Mouse (Mus musculus) kidney, adult 2 months (tissue): ENCODE results near the gene Hist1h4h. TPM values are rescaled to one million over a fixed set of nuclear protein-coding genes. Genes with fewer than 3 reads are reported as not detected.
A peak's percentile ranks its signal among the peaks of the same experiment; 100 is the strongest.
"Not testable (repeated sequence)": the region's sequence is repeated elsewhere in the genome, so short reads cannot be mapped to it uniquely, and the experiment has no call there.

Experiments
- DNase-seq: peaks from one replicate; pipeline ENCODE4 v3.0.0; 2021
- H3K27ac ChIP-seq: fragments of 200-500 bp; 2 replicates; pipeline ENCODE4 v1.5.1; 2012; ENCODE audit warnings: low read depth, low read length, control low read depth, inconsistent platforms; ENCODE audit not compliant: insufficient read depth
- H3K27me3 ChIP-seq: fragments of 200-500 bp; replicated peaks from 2 replicates; pipeline ENCODE4 v1.6.1; 2012; ENCODE audit warnings: mild to moderate bottlenecking, moderate library complexity, low read length, inconsistent platforms; ENCODE audit not compliant: control insufficient read depth, insufficient read depth
- H3K36me3 ChIP-seq: fragments of 200-500 bp; 2 replicates; pipeline ENCODE4 v1.6.1; 2012; ENCODE audit warnings: mild to moderate bottlenecking, moderate library complexity, low read length, inconsistent platforms; ENCODE audit not compliant: control insufficient read depth, insufficient read depth
- H3K4me1 ChIP-seq: fragments of 200-500 bp; 2 replicates; pipeline ENCODE4 v1.6.1; 2011; ENCODE audit warnings: low read length; ENCODE audit not compliant: control insufficient read depth, insufficient read depth
- H3K4me3 ChIP-seq: fragments of 200-500 bp; 2 replicates; pipeline ENCODE4 v1.5.1; 2011; ENCODE audit warnings: mild to moderate bottlenecking, low read depth, low read length, control low read depth; ENCODE audit not compliant: insufficient read depth
- CTCF ChIP-seq: fragments of 200-500 bp; conservative IDR thresholded peaks from 2 replicates; pipeline ENCODE4 v1.5.1; 2011; ENCODE audit warnings: low read depth, mild to moderate bottlenecking, control low read depth, low read length, moderate library complexity, mixed read lengths; ENCODE audit not compliant: insufficient read depth, insufficient read length
- POLR2A ChIP-seq: fragments of 200-500 bp; IDR thresholded peaks from one replicate; pipeline ENCODE4 v1.6.1; 2011; ENCODE audit warnings: low read depth, low read length, control low read depth
- WGBS: fragments of 180-500 bp; shearing (Covaris S2); methylation state at CpG from one replicate; pipeline ENCODE4 v1.1.7; 2018; 5-methylcytosine and 5-hydroxymethylcytosine counted together
- polyA plus RNA-seq: library from polyadenylated mRNA; depleted of rRNA; stranded (reverse); fragments of >200 nt; gene quantifications from 2 replicates; pipeline ENCODE4 v1.2.3, GENCODE M21; 2012

The Hist1h4h gene
- polyA plus RNA-seq, 1 experiment, result 44.7 TPM

GRCm38 (mm10) chr13:23572218-23573033 lies 41.6 kb downstream of the Hist1h4h start:
- no peaks in the 10 kb centered on the region; the same call in 1 of the 2 replicates for H3K4me1 ChIP-seq
- DNase-seq, result no peak
- no peak overlapping the region for H3K27ac ChIP-seq
- WGBS, result 55% methylated on average over 2 of the region's 2 CpGs
- no peak for TF ChIP-seq CTCF
- no peak for TF ChIP-seq POLR2A
- H3K36me3 ChIP-seq, result no peaks in the 10 kb centered on the region
- no peak overlapping the region for H3K4me3 ChIP-seq
- peaks cover 2% of the 10 kb centered on the region; the same call in 1 of the 2 replicates for H3K27me3 ChIP-seq

DNA sequence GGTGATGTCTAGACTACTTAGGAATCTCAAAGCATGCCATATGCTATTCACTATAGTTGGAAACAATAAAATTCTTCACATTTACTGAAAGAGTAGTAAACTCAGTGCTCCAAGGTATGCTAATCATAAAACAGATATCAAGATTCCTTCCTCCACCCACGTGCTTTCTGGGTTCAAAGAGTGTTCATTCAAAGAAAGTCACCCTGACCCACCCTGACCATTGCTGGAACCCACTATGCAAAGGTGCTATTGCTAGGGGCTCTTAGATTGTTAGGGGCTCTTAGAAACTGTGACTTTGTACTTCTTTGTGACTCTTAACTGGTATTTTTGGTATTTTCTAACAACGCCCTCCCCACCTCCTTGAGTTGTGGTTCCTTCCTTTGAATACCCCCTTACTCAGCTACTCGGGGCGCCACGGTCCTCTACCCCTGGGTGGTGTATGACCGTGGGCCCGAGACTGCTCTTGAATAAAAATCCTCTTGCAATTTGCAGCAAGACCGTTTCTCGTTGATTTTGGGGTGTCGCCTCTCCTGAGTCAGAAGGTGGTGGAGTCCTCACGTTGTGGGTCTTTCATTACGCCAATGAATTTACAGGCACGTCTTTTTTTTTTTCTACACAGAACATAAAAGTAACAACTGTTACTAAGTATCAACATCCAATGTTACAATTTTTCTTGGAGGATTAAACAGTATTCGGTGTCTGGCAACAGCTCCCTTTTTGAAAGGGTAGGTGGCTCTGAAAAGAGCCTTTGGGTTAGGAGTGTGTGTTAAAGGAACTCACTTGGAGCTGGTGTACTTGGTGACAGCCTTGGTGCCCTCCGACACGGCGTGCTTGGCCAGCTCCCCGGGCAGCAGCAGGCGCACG lies 42.4 kb downstream of the Hist1h4h start:
- WGBS, result 21% methylated on average over 20 of the region's 20 CpGs
- not testable (repeated sequence) for H3K4me1 ChIP-seq, H3K27ac ChIP-seq, H3K36me3 ChIP-seq, DNase-seq, H3K27me3 ChIP-seq
- 0 out of 2 replicates have a peak overlapping the region, but pooled peaks have one; percentile 26 for H3K4me3 ChIP-seq

DNA sequence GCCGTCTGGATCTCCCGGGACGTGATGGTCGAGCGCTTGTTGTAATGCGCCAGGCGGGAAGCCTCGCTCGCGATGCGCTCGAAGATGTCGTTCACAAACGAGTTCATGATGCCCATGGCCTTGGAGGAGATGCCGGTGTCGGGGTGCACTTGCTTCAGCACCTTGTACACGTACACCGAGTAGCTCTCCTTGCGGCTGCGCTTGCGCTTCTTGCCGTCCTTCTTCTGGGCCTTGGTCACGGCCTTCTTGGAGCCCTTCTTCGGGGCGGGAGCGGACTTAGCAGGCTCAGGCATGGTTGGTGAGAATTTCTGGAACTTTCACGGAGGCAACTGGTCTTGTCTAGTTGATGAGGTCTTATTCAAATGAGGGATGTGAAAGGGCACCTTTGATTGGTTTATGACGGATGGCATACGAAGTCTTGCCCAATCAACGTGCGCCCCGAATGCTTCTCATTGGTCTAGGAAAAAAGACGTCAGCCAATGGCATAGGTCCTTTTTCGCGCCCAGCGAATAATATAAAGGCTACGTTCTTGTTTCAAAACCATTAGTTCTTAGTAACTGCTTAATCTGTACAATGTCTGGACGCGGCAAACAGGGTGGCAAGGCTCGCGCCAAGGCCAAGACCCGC lies 43.2 kb downstream of the Hist1h4h start, which contains the start of the genes Hist1h2bf and Hist1h2ad:
TSS of gene Hist1h2bf (minus strand) at position 299 of the 627 bp plus-strand sequence.
TSS of gene Hist1h2ad (plus strand) at position 484 of the 627 bp plus-strand sequence.
- peak; percentile 90 for DNase-seq
- H3K27me3 ChIP-seq, H3K36me3 ChIP-seq, H3K27ac ChIP-seq, H3K4me1 ChIP-seq: not testable (repeated sequence)
- WGBS, result 4% methylated on average over 42 of the region's 42 CpGs
- peak within 1 kb of the TSS; percentile 26; the same call in 1 of the 2 replicates for H3K4me3 ChIP-seq

- peak overlapping the region; percentile 8; the same call in 1 of the 2 replicates for H3K4me3 ChIP-seq
- not testable (repeated sequence) for H3K4me1 ChIP-seq, DNase-seq, H3K27me3 ChIP-seq, H3K27ac ChIP-seq, H3K36me3 ChIP-seq
- 9% methylated on average over 11 of the region's 39 CpGs for WGBS
Observed at GRCm38 (mm10) chr13:23574546-23575170, 43.8 kb downstream of the Hist1h4h start.

DNA sequence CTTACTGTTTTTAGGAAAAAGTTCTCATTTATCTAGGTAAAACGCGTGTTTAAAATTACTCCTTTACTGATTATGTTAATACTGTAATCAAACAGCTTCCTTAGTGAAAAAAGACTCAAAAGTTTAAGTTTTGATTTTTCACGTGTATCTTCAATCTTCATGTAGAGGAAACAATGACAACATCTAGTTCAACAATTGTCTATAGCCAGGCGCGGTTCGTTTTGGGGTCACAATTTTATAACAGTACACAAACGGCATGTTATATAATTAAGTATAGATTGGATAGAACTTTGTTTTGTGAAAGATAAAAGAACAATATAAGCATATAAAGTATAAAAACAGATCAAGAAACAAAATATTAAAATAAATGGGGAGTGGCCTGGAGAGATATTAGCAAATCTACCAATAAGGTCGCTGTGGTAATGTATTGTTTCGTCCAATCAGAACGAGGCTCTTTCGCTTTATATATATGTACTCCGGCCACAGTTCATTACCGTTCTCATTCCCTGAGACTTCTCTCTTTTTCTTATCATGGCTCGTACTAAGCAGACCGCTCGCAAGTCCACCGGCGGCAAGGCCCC lies 44.5 kb downstream of the Hist1h4h start, which contains the start of gene Hist1h3d:
TSS of gene Hist1h3d (plus strand) at position 493 of the 581 bp plus-strand sequence.
- no peaks in the 10 kb centered on the region for H3K36me3 ChIP-seq
- no peak for TF ChIP-seq CTCF
- TF ChIP-seq POLR2A, result no peak
- no peak within 1 kb of the TSS for H3K27ac ChIP-seq
- no peaks in the 10 kb centered on the region; the same call in 1 of the 2 replicates for H3K4me1 ChIP-seq
- H3K4me3 ChIP-seq, result peak within 1 kb of the TSS; percentile 37; the same call in 1 of the 2 replicates
- peak; percentile 52 for DNase-seq
- H3K27me3 ChIP-seq, result peaks cover 2% of the 10 kb centered on the region; the same call in 1 of the 2 replicates
- WGBS, result 5% methylated on average over 18 of the region's 18 CpGs

DNA sequence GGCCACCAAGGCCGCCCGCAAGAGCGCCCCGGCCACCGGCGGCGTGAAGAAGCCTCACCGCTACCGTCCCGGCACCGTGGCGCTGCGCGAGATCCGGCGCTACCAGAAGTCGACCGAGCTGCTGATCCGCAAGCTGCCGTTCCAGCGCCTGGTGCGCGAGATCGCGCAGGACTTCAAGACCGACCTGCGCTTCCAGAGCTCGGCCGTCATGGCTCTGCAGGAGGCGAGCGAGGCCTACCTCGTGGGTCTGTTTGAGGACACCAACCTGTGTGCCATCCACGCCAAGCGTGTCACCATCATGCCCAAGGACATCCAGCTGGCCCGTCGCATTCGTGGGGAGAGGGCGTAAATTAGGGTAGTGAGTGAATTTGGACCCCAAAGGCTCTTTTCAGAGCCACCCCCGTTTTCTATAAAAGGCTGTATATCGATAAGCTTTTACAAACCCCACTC lies 45.0 kb downstream of the Hist1h4h start:
- not testable (repeated sequence) for H3K27me3 ChIP-seq, H3K27ac ChIP-seq, H3K36me3 ChIP-seq, DNase-seq, H3K4me1 ChIP-seq
- WGBS, result 10% methylated on average over 12 of the region's 40 CpGs
- peak overlapping the region; percentile 37; the same call in 1 of the 2 replicates for H3K4me3 ChIP-seq
